Mouse (Mus musculus) CH12.LX (cell line): ENCODE results near the gene Cbx4.

Experiments
- CTCF ChIP-seq, 2 experiments: IDR thresholded peaks in 1 of 2; conservative IDR thresholded peaks in 1 of 2; 2 replicates each; pipeline ENCODE4 v1.5.1; 2011 to 2012; ENCODE audit warnings: low read depth in 2 of 2, low read length in 2 of 2, improper control_type of control experiment in 1 of 2, inconsistent platforms in 1 of 2, mild to moderate bottlenecking in 1 of 2, moderate library complexity in 1 of 2
- E2F4 ChIP-seq: IDR thresholded peaks from 2 replicates; pipeline ENCODE4 v1.6.1; 2011; ENCODE audit warnings: low read depth, low read length, improper control_type of control experiment; ENCODE audit not compliant: insufficient replicate concordance
- ETS1 ChIP-seq: conservative IDR thresholded peaks from 2 replicates; pipeline ENCODE4 v1.6.1; 2012; ENCODE audit warnings: low read depth, mild to moderate bottlenecking, inconsistent platforms, low read length, improper control_type of control experiment, moderate library complexity
- MAX ChIP-seq: IDR thresholded peaks from 2 replicates; pipeline ENCODE4 v1.6.1; 2011; ENCODE audit warnings: low read length, improper control_type of control experiment
- MAZ ChIP-seq: IDR thresholded peaks from 2 replicates; pipeline ENCODE4 v1.6.1; 2012; ENCODE audit warnings: low read depth, mild to moderate bottlenecking, inconsistent platforms, low read length, improper control_type of control experiment, moderate library complexity
- NELFE ChIP-seq: IDR thresholded peaks from 2 replicates; pipeline ENCODE4 v1.6.1; 2011; ENCODE audit warnings: low read depth, low read length, improper control_type of control experiment
- NRF1 ChIP-seq: IDR thresholded peaks from 2 replicates; pipeline ENCODE4 v1.6.1; 2014; ENCODE audit warnings: low read depth, mild to moderate bottlenecking, inconsistent platforms, low read length, improper control_type of control experiment, moderate library complexity
- POLR2A ChIP-seq: IDR thresholded peaks from 2 replicates; pipeline ENCODE4 v1.6.1; 2011; ENCODE audit warnings: low read depth, mild to moderate bottlenecking, improper control_type of control experiment, low read length
- TCF12 ChIP-seq: IDR thresholded peaks from 2 replicates; pipeline ENCODE4 v1.6.1; 2014; ENCODE audit warnings: low read depth, mild to moderate bottlenecking, inconsistent platforms, low read length, improper control_type of control experiment
- ZKSCAN1 ChIP-seq: IDR thresholded peaks from 2 replicates; pipeline ENCODE4 v1.6.1; 2012; ENCODE audit warnings: low read depth, inconsistent platforms, low read length, improper control_type of control experiment, borderline replicate concordance
- ZMIZ1 ChIP-seq: IDR thresholded peaks from 2 replicates; pipeline ENCODE4 v1.6.1; 2012; ENCODE audit warnings: low read depth, mild to moderate bottlenecking, inconsistent platforms, low read length, improper control_type of control experiment

GRCm38 (mm10) chr11:119066841-119067240, 19.2 kb downstream of the Cbx4 start:
- TF ChIP-seq MAX (no peak), POLR2A (no peak), ETS1 (no peak), ZMIZ1 (no peak), CTCF (conservative IDR thresholded peaks at IDR 0.05 in 1 of 2, IDR thresholded peaks at IDR 0.05 in 1 of 2; ENCODE audit: low read depth in 2 of 2, low read length in 2 of 2) (no peak), TCF12 (no peak), MAZ (no peak), ZKSCAN1 (no peak), NRF1 (no peak), E2F4 (no peak), NELFE (no peak)
